Mouse (Mus musculus): ENCODE data around the gene Homer2.

DNA sequence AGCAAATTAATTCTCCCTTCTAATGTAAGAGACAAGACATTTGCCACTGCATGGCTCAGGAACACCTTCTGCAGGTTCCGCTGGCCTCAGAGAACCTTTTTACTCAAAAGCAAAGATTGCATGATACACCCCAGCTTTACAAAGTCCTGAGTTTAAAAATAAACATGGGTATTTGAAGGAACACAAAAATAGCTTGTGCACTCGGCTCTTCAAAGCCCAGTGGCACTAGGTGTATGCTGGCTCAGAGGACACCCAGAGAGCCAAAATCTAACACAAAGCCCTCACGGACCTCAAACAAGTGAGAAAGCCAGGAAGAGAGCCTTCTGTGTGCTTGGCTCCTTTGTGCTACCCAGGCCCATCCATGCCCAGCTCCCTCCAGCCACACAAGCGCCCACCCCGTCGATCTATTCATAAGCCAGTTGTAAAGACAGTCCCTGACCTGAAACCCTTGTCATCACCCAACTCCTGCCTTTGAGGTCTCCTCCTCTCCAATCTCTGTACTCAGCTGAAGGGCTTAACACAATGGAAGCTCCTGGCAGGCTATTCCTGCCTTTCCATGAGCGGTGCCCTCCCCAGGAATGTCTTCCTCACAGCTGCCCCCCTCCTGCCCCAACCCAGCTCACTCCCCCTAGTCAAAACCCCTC, 23.4 kb downstream of the Homer2 start:
- TF ChIP-seq CTCF (conservative IDR thresholded peaks at IDR 0.05; ENCODE audit: low read length) (no peak), NANOG (IDR thresholded peaks at IDR 0.05; ENCODE audit: borderline replicate concordance, low read length) (no peak), POU5F1 (IDR thresholded peaks at IDR 0.05; ENCODE audit: borderline replicate concordance, low read length) (no peak)

All from E14TG2a.4 (cell line).